ENCODE assay signal across 9 mouse cellular contexts in genomic region chr1:62682456-62683385, GRCm38 (mm10). TPM values are rescaled to one million over a fixed set of nuclear protein-coding genes. Genes with fewer than 3 reads are reported as not detected.
A peak's percentile ranks its signal among the peaks of the same experiment; 100 is the strongest.
DNase-seq lines count a peak whose midpoint lies in the region; ATAC-seq and TF ChIP-seq lines count a peak whose summit lies in the region.
"Had no signal": no experiment of that assay in that cellular context is flagged by ENCODE, and none has a peak within 500 bp of the region (broad histone marks: within the 10 kb centered on the region; RNA-seq: fewer than 3 reads in every experiment).

No protein-coding gene starts in this region.

- no peak overlapping the region for H3K9ac ChIP-seq in embryonic facial prominence, embryonic 14.5 days (ENCODE audit: low read depth, low read length)
- H3K9ac ChIP-seq in hindbrain, postnatal 0 days (replicated peaks; ENCODE audit: low read length), result no peak overlapping the region
- H3K9ac ChIP-seq in neural tube, embryonic 14.5 days (replicated peaks; ENCODE audit: low read depth, low read length), result no peak overlapping the region
- H3K9ac ChIP-seq in liver, postnatal 0 days (replicated peaks), result no peak overlapping the region
- no peak overlapping the region for H3K9ac ChIP-seq in heart, embryonic 12.5 days

- intact Hi-C loops in left cerebral cortex, postnatal 4 days (cut with DNase I), result no loop called here
- intact Hi-C loops in left cerebral cortex, adult 2 months (cut with DNase I), result loop anchor here (10.0 kb wide), 1 partner anchor 538 kb away; no protein-coding TSS in a partner anchor

- peaks cover 7% of the 10 kb centered on the region; the same call in 1 of the 2 replicates for H3K4me1 ChIP-seq in embryonic facial prominence, embryonic 14.5 days (ENCODE audit: control insufficient read depth, insufficient read depth, low read length)
- H3K4me1 ChIP-seq in embryonic facial prominence, embryonic 10.5 days, result peaks cover 19% of the 10 kb centered on the region
- peaks cover 11% of the 10 kb centered on the region for H3K4me1 ChIP-seq in hindbrain, postnatal 0 days (ENCODE audit: insufficient read depth, low read length)
- peaks cover 4% of the 10 kb centered on the region; the same call in 1 of the 2 replicates for H3K4me1 ChIP-seq in neural tube, embryonic 14.5 days (ENCODE audit: control insufficient read depth, insufficient read depth, low read length)
- peaks cover 2% of the 10 kb centered on the region; the same call in 1 of the 2 replicates for H3K4me1 ChIP-seq in liver, postnatal 0 days (ENCODE audit: insufficient read depth)
- H3K4me1 ChIP-seq in heart, embryonic 12.5 days (replicated peaks), result peaks cover 12% of the 10 kb centered on the region

- TF ChIP-seq CTCF in left cerebral cortex, adult 2 months (IDR thresholded peaks at IDR 0.05), result no peak
- no peak for TF ChIP-seq CTCF in hindbrain, postnatal 0 days (IDR thresholded peaks at IDR 0.05; ENCODE audit: low read depth)
- TF ChIP-seq CTCF in liver, postnatal 0 days (IDR thresholded peaks at IDR 0.05; ENCODE audit: low read depth), result no peak

- no peak overlapping the region for H3K4me3 ChIP-seq in embryonic facial prominence, embryonic 14.5 days (ENCODE audit: low read depth, low read length)
- no peak overlapping the region for H3K4me3 ChIP-seq in embryonic facial prominence, embryonic 10.5 days
- no peak overlapping the region for H3K4me3 ChIP-seq in left cerebral cortex, adult 2 months
- peak overlapping the region; percentile 2; the same call in 1 of the 2 replicates for H3K4me3 ChIP-seq in hindbrain, postnatal 0 days (ENCODE audit: low read length)
- H3K4me3 ChIP-seq in neural tube, embryonic 14.5 days (ENCODE audit: low read depth, low read length), result no peak overlapping the region
- H3K4me3 ChIP-seq in liver, postnatal 0 days (ENCODE audit: low read depth, low read length), result no peak overlapping the region
- H3K4me3 ChIP-seq in heart, embryonic 12.5 days, result no peak overlapping the region

- peak; percentile 47; the same call in 1 of the 2 replicates for ATAC-seq in embryonic facial prominence, embryonic 14.5 days (ENCODE audit: low read depth)
- ATAC-seq in hindbrain, postnatal 0 days, result peak; percentile 85
- peak; percentile 56; the same call in 1 of the 2 replicates for ATAC-seq in neural tube, embryonic 14.5 days (ENCODE audit: low read depth)
- no peak for ATAC-seq in liver, postnatal 0 days
- no peak for ATAC-seq in heart, embryonic 12.5 days (ENCODE audit: insufficient number of reproducible peaks, low FRiP score)

- no peak overlapping the region for H3K27ac ChIP-seq in embryonic facial prominence, embryonic 14.5 days (replicated peaks; ENCODE audit: low read depth, low read length)
- H3K27ac ChIP-seq in embryonic facial prominence, embryonic 10.5 days (replicated peaks), result no peak overlapping the region; the same call in 1 of the 2 replicates
- no peak overlapping the region for H3K27ac ChIP-seq in left cerebral cortex, adult 2 months
- H3K27ac ChIP-seq in hindbrain, postnatal 0 days, result peak overlapping the region; percentile 21
- H3K27ac ChIP-seq in neural tube, embryonic 14.5 days (ENCODE audit: low read depth, low read length), result peak overlapping the region; percentile 13; the same call in 1 of the 2 replicates
- no peak overlapping the region for H3K27ac ChIP-seq in liver, postnatal 0 days (ENCODE audit: low read depth)
- no peak overlapping the region for H3K27ac ChIP-seq in heart, embryonic 12.5 days (ENCODE audit: poor library complexity, severe bottlenecking)

- TF ChIP-seq EP300 in liver, postnatal 0 days (IDR thresholded peaks at IDR 0.05; ENCODE audit: low read depth), result no peak

- no peaks in the 10 kb centered on the region for H3K36me3 ChIP-seq in embryonic facial prominence, embryonic 14.5 days (ENCODE audit: control insufficient read depth, insufficient read depth, low read length)
- no peaks in the 10 kb centered on the region for H3K36me3 ChIP-seq in embryonic facial prominence, embryonic 10.5 days (replicated peaks)
- H3K36me3 ChIP-seq in hindbrain, postnatal 0 days (ENCODE audit: insufficient read depth, low read length), result no peaks in the 10 kb centered on the region
- H3K36me3 ChIP-seq in neural tube, embryonic 14.5 days (ENCODE audit: control insufficient read depth, insufficient read depth, low read length), result no peaks in the 10 kb centered on the region
- H3K36me3 ChIP-seq in liver, postnatal 0 days (replicated peaks; ENCODE audit: insufficient read depth, low read length), result no peaks in the 10 kb centered on the region
- no peaks in the 10 kb centered on the region for H3K36me3 ChIP-seq in heart, embryonic 12.5 days

- H3K9me3 ChIP-seq in embryonic facial prominence, embryonic 14.5 days (ENCODE audit: control insufficient read depth, low read length), result peaks cover 1% of the 10 kb centered on the region; the same call in 1 of the 2 replicates
- no peaks in the 10 kb centered on the region; the same call in 1 of the 2 replicates for H3K9me3 ChIP-seq in embryonic facial prominence, embryonic 10.5 days
- 0 out of 2 replicates have a peak, but pooled peaks cover 2% of the 10 kb centered on the region for H3K9me3 ChIP-seq in hindbrain, postnatal 0 days (ENCODE audit: low read length)
- no peaks in the 10 kb centered on the region for H3K9me3 ChIP-seq in neural tube, embryonic 14.5 days (ENCODE audit: control insufficient read depth, low read length)
- H3K9me3 ChIP-seq in liver, postnatal 0 days (ENCODE audit: low read length), result no peaks in the 10 kb centered on the region
- H3K9me3 ChIP-seq in heart, embryonic 12.5 days (replicated peaks), result peaks cover 1% of the 10 kb centered on the region; the same call in 1 of the 2 replicates

- peak; percentile 46 for DNase-seq in embryonic facial prominence, embryonic 14.5 days (ENCODE audit: low spot score)
- DNase-seq in embryonic facial prominence, embryonic 10.5 days (ENCODE audit: low spot score), result no peak
- peak; percentile 51 for DNase-seq in left cerebral cortex, postnatal 4 days
- DNase-seq in left cerebral cortex, adult 2 months (ENCODE audit: extremely low spot score in 1 of 2, low spot score in 2 of 2), result no peak
- DNase-seq in hindbrain, postnatal 0 days (ENCODE audit: low spot score), result peak; percentile 69
- DNase-seq in liver, postnatal 0 days, result no peak
- DNase-seq: cerebellum, adult 2 months had no signal

- 64% methylated on average over 21 of the region's 21 CpGs for WGBS in embryonic facial prominence, embryonic 14.5 days
- WGBS in embryonic facial prominence, embryonic 10.5 days, result 71% methylated on average over 21 of the region's 21 CpGs
- WGBS in hindbrain, postnatal 0 days, result 23% methylated on average over 21 of the region's 21 CpGs
- WGBS in neural tube, embryonic 14.5 days, result 24% methylated on average over 21 of the region's 21 CpGs
- WGBS in liver, postnatal 0 days (ENCODE audit: insufficient replicate concordance), result 71% methylated on average over 21 of the region's 21 CpGs
- WGBS in heart, embryonic 12.5 days, result 65% methylated on average over 21 of the region's 21 CpGs

- H3K27me3 ChIP-seq in embryonic facial prominence, embryonic 14.5 days (replicated peaks; ENCODE audit: control insufficient read depth, insufficient read depth, low read length), result no peaks in the 10 kb centered on the region
- H3K27me3 ChIP-seq in embryonic facial prominence, embryonic 10.5 days (replicated peaks; ENCODE audit: low read depth, poor library complexity, severe bottlenecking), result no peaks in the 10 kb centered on the region
- H3K27me3 ChIP-seq in hindbrain, postnatal 0 days (ENCODE audit: insufficient read depth, low read length), result no peaks in the 10 kb centered on the region
- no peaks in the 10 kb centered on the region for H3K27me3 ChIP-seq in neural tube, embryonic 14.5 days (ENCODE audit: control insufficient read depth, insufficient read depth, low read length)
- no peaks in the 10 kb centered on the region for H3K27me3 ChIP-seq in liver, postnatal 0 days (ENCODE audit: insufficient read depth, low read length)
- H3K27me3 ChIP-seq in heart, embryonic 12.5 days (replicated peaks), result no peaks in the 10 kb centered on the region

- H3K4me2 ChIP-seq in embryonic facial prominence, embryonic 14.5 days (ENCODE audit: low read depth, low read length), result no peak overlapping the region
- peak overlapping the region; percentile 50 for H3K4me2 ChIP-seq in hindbrain, postnatal 0 days (ENCODE audit: low read depth, low read length)
- peak overlapping the region; percentile 22; the same call in 1 of the 2 replicates for H3K4me2 ChIP-seq in neural tube, embryonic 14.5 days (ENCODE audit: low read depth, low read length)
- H3K4me2 ChIP-seq in liver, postnatal 0 days (ENCODE audit: low read depth, low read length), result no peak overlapping the region
- no peak overlapping the region for H3K4me2 ChIP-seq in heart, embryonic 12.5 days

RNA-seq across cellular contexts. Expression of gene Nrp2, which starts 20.4 kb away (rescaled TPM):
- 41.6 and 42.1 TPM in 2 replicates for polyA plus RNA-seq in embryonic facial prominence, embryonic 14.5 days (2014; fragmentation: Nextera tagmentation; extraction: Ambion mirVana)
- 20.5 and 21.4 TPM in 2 replicates for polyA plus RNA-seq in embryonic facial prominence, embryonic 10.5 days (2016; fragmentation: Nextera tagmentation; extraction: Ambion mirVana)
- total RNA-seq in left cerebral cortex, postnatal 4 days (2021), result 10 to 100 TPM; 49.9 to 86.2 TPM
- 10 to 100 TPM; 32.8 to 34.7 TPM for total RNA-seq in left cerebral cortex, adult 2 months (2021)
- 48.7 and 53.8 TPM in 2 replicates for total RNA-seq in hindbrain, postnatal 0 days (2014; rRNA removed)
- polyA plus RNA-seq in hindbrain, postnatal 0 days (2015; fragmentation: Nextera tagmentation; extraction: Ambion mirVana), result 15.6 and 17.4 TPM in 2 replicates
- 35.8 and 39.4 TPM in 2 replicates for polyA plus RNA-seq in neural tube, embryonic 14.5 days (2014; fragmentation: Nextera tagmentation; extraction: Ambion mirVana)
- polyA plus RNA-seq in liver, postnatal 0 days (2015; fragmentation: Nextera tagmentation; extraction: Ambion mirVana), result 0.86 and 0.96 TPM in 2 replicates
- 6.0 and 6.2 TPM in 2 replicates for polyA plus RNA-seq in heart, embryonic 12.5 days (2016; fragmentation: Nextera tagmentation; extraction: Ambion mirVana)

Comparison
In these comparisons a context has a peak if more than half of its experiments do, and no peak if none do; other contexts are left out.
1. DNase-seq: peak in embryonic facial prominence, embryonic 14.5 days (single experiment), left cerebral cortex, postnatal 4 days (single experiment) and hindbrain, postnatal 0 days (single experiment); none in embryonic facial prominence, embryonic 10.5 days (single experiment), left cerebral cortex, adult 2 months (0 of 2) and liver, postnatal 0 days (single experiment).
2. ATAC-seq: peak in embryonic facial prominence, embryonic 14.5 days (single experiment), hindbrain, postnatal 0 days (single experiment) and neural tube, embryonic 14.5 days (single experiment); none in liver, postnatal 0 days (single experiment) and heart, embryonic 12.5 days (single experiment).
3. H3K27ac ChIP-seq: peak in hindbrain, postnatal 0 days (single experiment) and neural tube, embryonic 14.5 days (single experiment); none in embryonic facial prominence, embryonic 14.5 days (single experiment), embryonic facial prominence, embryonic 10.5 days (single experiment), left cerebral cortex, adult 2 months (single experiment), liver, postnatal 0 days (single experiment) and heart, embryonic 12.5 days (single experiment).
4. H3K4me2 ChIP-seq: peak in hindbrain, postnatal 0 days (single experiment) and neural tube, embryonic 14.5 days (single experiment); none in embryonic facial prominence, embryonic 14.5 days (single experiment), liver, postnatal 0 days (single experiment) and heart, embryonic 12.5 days (single experiment).